Mouse (Mus musculus): ENCODE measurements around the gene Hexdc.

Hexdc gene

DNA sequence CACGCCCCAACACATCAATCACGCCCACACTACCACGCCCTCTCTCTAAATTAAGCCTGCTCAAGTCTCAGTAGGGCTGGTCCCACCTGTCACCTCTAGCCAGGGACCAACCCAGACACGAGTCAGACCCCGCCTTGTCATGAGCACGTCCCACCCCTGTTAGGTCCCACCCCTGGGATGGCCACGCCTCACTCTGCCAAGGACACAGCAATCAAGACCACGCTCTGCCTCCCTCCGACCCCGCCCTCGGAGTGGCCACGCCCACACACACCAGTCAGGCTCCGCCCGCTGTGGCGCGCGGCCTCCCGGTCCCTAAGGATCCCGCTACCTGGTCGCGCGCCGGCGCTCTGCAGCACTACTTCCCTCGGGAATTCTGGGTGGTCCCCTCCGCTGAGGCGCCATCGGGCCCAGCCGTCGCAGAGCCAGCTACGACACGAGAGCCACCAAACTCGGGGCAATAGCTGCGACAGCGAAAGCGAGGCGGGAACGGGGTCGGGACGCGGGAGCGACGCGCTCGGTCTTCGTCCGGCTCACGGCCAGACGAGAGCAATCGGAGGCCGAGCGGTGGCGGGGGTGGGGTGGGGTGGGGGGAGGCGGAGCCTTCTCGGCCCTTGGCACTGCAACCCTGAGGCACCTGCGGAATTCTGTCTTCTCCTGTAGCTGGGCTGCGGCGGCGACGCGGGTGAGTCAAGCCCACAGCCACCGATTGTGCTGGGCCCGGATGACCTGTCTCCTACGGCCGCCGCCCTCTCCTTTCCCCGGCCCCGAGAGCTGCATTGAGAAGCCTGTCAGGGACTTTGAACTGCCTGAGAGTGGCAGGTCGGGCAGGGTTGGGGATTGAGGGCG lies at the start of gene Hexdc, which contains the start of gene Ogfod3:
Gene Hexdc, plus strand, starts transcription at position 273 of the 846 bp plus-strand sequence.
Gene Ogfod3, minus strand, starts transcription at position 551 of the 846 bp plus-strand sequence.
- peak; percentile 86 to 95 for DNase-seq (ENCODE audit: low spot score in 2 of 2)

DNA sequence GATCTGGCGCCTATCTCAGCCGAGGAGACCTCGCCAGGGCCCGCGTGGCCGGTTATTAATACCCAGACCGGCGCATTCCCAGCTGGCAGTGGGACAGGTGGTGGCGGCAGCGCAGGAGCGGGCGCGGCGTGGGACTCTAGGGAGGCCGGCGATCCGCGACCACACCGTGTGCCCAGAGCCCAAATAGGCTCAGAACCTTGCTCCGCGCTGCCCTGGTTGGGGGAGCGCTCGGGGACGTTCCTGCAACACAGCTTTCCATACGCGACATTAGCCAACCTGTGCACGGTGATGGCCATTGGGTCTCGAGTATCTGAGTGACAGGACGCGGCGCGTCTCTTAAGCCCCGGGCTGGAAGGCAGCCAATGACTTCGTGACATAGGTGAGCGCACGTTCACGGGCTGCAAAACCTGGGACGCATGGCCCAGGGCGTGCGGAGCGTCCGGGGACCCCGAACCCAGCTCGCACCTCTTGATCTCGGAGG lies 47.8 kb upstream of the Hexdc start:
- no peak for DNase-seq (ENCODE audit: low spot score in 2 of 2)

DNA sequence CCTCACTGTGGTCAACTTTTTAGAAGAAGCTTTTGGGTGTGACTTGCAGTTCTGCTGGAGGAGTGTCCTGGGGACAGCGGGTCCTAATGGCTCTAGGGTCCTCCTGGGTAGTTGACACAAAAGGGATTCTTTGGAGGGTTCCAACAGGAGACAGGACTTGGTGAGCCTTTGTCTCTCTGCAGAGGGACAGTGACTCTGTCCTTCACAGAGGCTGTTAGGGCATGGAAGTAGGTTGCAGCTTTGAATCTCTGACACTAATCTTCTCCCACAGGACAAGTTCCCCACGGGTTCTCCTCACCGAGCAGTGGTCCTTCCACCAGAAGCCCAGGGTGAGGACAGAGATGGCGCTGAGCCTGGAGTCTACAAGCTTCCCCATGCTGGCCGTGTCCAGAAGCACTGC lies 44.3 kb upstream of the Hexdc start, which contains the start of gene Uts2r:
Gene Uts2r, plus strand, starts transcription at position 301 of the 400 bp plus-strand sequence.
- no peak for DNase-seq (ENCODE audit: low spot score in 2 of 2)

DNA sequence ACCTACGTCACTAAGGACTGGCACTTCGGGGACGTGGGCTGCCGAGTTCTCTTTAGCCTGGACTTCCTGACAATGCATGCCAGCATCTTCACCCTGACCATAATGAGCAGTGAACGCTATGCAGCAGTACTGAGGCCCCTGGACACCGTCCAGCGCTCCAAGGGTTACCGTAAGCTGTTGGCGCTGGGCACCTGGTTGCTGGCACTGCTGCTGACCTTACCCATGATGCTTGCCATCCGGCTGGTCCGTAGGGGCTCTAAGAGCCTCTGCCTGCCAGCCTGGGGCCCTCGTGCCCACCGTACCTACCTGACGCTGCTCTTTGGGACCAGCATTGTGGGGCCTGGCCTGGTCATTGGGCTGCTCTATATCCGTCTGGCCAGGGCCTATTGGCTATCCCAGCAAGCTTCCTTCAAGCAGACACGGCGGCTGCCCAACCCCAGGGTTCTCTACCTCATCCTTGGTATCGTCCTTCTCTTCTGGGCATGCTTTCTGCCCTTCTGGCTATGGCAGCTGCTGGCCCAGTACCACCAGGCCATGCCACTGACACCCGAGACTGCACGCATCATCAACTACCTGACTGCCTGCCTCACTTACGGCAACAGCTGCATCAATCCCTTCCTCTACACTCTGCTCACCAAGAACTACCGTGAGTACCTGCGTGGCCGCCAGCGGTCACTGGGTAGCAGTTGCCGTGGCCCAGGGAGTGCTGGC lies 43.4 kb upstream of the Hexdc start:
- DNase-seq (ENCODE audit: low spot score in 2 of 2) = no peak

DNA sequence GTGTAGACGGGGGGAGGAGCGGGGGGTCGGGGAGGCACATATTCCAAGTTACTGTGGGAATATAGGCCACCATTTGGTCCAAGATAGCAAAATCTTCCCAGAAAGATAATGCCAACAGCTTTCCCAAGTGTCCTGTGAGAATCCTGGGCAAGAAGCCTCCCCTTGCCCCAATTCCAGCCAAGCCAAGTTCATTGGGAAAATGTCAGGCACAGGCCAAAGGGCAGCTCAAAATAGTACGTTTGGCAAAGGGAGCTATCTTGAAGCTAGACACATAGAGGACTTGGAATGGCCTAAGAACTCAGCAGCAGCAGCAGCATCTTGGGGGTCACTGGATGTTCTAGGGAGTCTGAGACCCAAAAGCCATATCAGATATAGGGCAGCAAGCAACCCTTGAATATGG lies 40.5 kb upstream of the Hexdc start:
- DNase-seq (ENCODE audit: low spot score in 2 of 2) = no peak

DNA sequence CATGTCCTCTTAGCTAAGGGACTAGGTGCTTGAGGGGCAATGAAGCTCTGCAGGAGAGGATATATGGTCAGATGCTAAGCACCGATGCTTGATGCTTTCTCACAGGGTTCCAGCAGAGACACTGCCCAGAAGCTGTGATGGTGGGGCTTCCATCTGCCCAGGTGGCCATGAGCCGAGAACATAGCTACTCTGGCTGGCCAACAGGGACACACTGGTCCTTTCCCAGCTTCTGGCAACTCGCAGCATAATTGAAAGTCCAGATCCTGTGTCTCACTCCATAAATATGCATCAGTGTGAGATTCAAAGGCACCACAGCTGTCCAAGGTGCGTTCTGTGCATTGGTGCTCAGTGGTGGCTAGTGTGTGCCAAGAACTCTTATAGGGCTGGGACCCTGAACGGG lies 31.0 kb upstream of the Hexdc start:
- DNase-seq (ENCODE audit: low spot score in 2 of 2) = no peak

DNA sequence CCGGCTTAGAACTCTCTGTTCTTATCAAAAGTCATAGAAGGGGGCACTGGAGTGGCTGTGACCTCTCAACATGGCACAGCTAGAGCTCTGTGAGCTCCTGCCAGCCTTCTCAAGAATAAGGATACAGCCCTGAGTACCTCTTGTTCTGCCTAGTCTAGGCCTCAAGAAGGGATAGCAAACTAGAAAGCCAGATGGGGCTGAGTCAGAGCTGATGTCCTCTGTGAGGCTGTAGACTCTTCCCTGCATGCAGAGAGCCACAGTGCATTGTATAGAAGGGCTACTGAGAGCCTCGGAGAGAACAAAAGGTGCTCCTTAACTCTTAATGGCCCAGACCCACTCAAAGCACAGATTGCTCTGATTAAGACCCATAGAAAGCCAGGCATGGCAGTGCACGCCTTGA lies 30.0 kb upstream of the Hexdc start:
- no peak for DNase-seq (ENCODE audit: low spot score in 2 of 2)

DNA sequence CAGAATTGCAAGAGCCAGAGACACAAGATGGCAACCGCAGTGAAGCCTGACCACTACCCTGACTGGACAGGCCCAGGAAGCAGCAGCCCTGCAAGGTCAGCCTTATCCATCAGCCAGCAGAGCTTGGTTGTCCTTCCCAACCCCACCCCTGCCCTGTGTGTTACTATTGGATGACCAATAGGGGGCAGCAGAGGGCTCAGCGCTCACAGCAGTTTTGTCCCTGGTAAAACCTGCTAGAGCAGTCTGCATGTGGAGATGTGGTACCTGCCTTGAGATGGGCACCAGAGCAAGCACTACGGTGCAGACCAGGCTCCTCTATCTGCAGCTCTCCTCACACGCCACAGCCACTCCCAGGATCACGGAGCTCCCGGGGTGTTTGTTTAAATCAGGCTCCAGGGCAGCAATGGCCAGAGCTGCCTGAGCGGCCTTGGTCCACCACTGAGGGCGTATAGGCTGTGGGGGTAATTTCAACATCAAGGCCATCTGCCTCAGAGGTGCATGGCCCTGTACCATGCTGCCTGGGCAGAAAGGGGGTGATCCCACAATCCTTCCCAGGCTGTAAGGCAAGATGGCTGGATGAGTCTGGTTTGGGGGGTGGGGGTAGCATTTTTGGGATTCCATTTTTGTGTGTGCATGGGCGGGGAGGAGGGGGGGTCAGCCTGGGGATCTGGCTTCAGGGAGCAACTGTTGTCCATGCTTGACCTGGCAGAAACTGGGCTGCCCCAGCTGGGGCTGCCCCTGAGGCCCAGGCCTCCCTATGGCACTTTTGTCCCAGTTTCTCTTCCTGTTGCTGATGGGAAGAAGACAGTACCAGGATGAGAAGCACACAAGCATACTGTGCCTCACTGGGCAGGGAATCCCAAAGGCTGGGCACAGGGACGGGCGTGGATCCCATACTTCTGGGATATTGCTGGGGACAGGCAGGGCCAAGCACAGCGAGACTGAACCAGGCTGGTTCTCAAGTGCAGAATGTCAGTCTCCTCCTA lies 27.7 kb upstream of the Hexdc start:
- DNase-seq (ENCODE audit: low spot score in 2 of 2) = peak; percentile 16 to 47

DNA sequence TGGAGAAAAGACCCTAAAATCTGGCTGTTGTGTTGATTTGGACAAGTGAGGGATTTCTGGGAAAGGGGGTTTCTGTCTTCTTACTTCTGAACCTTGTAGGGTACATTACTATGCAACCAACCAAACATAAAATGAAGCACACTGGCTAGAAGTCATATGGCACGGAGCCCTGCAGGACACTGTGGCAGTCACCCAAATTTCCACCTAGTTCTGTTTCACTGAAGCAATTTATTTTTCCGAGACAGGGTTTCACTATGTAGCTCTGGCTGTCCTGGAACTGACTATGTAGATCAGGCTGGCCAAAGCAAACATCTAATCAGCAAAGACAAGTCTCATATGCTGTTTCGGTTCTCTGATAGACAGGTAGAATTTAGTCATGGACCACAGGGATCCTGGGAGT lies 14.6 kb upstream of the Hexdc start:
- DNase-seq (ENCODE audit: low spot score in 2 of 2) = no peak

DNA sequence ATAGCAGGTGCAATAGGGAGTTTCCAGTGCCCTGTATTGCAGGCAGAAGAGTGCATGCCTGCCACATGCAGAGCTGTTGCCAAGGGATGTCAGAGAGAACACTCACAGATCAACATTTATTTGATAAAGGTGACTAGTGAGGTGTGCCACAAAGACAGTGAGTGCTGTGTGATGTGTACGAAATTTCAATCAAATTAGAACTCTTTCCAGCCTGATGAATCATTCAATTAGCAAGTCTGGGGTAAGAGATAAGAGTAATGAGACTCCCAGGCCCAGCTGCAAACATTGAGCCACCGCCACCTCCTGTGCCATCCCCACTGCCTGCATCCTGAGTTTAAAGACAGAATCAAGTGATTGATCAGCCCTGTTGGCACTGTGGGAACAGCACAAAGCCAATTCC lies 11.5 kb upstream of the Hexdc start:
- no peak for DNase-seq (ENCODE audit: low spot score in 2 of 2)

DNA sequence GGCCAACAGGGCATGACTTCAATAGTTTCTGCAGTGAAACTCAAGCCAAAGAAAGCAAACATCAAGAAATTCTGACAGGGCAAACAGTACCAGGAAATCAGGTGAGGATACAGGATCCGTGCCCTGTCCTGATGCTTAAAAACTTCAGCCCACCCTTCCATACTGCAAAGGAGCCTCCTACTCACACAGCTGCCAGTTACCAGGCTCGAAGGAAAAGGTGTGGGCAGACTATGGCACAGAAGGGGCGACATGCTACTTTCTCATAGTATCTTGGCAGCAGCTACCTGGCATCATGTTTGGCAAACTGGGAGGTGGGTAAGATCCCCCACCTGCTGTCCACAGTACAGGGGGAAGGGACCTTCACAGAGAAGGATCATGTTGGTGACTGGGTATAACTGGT lies 10.8 kb upstream of the Hexdc start:
- no peak for DNase-seq (ENCODE audit: low spot score in 2 of 2)

DNA sequence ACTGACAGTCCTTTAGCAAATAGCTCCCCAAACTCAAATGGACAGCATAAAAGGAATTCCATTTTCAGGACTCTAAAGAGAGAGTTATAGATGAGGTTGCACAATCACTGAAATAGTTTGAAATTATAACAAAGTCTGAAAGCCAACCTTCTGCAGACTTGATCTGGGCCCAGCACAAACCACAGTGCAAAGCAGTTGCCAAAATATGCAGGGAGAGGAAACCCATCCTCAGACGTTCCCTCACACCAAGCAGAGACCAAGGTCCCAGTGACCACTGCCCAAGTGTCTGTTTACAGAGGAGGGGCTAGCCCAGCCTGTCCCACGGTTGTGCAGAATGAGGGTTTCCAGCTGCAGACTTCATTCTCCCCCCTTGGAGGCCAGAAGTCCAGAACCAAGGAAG lies 5.6 kb upstream of the Hexdc start:
- no peak for DNase-seq (ENCODE audit: low spot score in 2 of 2)

DNA sequence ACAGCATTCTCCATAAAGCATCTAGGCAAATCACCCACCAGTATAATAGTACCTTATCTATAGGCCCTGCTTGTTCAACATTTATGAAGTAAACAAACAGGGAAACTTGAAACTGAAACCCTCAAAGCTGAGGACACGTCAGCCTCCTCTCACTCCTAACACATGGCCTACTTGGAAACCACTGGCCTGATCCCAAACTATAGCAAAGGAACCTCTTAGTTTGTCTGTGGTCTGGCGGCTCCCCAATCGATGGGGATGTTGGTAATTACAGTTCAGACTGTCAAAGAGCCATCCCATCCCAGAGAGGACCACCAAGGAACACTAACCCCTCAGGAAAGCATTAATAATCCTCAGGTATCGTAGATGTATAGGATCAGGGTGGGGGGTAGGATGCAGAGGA lies 4.4 kb upstream of the Hexdc start:
- no peak for DNase-seq (ENCODE audit: low spot score in 2 of 2)

DNA sequence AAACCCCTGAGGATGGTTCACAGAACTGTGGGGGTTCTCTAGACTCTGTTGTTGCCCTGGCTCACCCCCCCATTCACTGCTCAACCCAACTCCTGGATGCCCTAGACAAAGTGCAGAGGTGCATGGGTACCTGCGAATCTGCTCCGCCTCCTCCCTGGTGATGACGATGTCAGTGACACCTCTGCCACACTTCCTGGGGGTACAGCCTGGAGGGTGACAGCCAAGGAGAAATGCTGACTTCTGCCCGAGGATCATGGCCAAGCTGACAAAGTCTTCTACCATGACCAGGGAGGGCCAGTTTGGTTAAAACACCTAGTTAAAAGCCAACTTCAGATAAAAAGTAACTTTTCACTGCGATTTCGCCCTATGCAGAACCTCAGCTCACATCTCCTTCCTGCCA lies 3.5 kb upstream of the Hexdc start:
- DNase-seq (ENCODE audit: low spot score in 2 of 2) = no peak

DNA sequence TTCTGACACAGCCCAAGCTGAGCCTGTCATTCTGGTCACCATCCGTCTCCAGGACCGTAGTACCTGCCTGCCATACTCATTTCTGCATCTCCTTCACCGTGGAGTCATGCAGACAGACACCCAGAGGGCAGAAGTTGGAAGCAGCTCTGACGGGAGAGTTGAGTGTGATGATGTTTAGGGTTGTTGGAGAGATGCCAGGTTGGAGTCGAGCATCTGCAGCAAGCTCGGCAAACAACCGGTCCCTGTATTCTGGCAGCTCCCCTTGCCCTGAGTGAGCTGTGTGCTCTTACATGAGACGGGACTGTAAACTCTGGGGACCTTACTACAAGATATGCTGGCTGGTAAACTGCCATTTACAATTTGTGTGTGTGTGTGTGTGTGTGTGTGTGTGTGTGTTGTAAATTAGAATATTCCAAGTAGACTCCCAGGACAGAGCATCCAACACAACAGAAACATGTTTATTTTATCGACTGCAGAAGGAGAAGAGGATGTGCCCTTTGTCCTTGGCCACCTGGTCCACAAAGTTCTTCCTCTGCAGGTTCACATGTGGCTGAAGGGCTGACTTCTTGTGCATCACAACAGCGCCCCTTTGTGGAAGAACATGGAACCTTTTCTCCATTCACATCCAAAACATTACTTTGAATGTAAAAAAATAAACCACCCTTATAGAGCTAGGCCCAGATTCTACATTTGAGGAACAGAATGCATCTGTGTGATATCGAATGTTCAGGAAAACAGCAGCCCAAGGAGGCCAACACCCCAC lies 2.6 kb upstream of the Hexdc start:
- peak in 1 of 2 experiments; percentile 30 for DNase-seq (ENCODE audit: low spot score in 2 of 2)

DNA sequence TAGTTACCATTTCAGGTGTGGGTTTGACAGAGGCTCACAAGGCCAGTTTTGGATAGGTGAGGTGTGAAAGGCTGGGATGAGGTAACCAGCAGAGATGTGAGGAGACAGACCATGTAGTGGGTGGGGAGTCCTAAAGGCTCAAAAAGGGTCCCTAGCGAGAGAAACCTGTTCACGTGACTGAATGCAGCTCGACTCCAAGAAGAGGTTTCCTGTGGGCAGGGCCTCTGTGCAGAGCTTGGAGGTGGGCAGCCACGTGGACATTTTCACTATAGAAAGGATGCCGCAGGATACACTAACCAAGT lies 423 bp upstream of the Hexdc start:
- DNase-seq (ENCODE audit: low spot score in 2 of 2) = no peak

DNA sequence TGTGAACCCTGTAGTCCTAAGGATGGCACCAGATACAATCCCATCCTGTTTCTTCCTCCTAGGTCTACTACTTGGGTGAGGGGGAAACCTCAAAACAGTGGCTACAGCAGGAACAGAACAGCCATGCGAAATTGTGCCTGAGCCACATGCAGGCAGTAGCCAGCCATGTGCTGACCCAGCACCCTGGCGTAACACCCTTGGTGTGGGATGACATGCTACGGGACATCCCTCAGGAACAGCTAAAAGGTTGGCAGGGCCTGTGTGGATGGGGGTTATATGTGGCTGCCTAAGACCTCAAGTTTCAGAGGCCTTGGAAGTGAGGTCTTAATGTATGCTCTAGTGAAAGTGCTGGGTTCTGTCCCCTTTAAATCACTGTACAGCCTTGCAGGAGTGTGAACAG lies 12.6 kb downstream of the Hexdc start:
- DNase-seq (ENCODE audit: low spot score in 2 of 2) = no peak

DNA sequence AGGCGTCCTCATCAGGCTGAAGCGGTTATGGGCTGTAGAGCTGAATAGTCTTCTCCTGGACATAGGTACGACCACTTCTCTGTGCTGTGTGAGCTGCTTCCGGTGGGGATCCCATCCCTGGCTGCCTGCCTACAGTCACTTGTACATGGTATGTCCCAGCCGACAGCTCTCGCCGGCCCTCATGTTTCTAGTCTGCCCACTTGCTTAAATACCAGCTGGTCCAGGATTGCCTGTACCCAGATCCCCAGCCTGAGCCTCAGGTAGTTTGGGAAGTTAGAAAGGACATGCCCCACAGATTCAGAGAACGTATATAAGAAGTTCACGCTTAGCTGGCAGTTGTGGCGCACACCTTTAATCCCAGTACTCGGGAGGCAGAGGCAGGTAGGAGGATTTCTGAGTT lies 15.5 kb downstream of the Hexdc start:
- DNase-seq (ENCODE audit: low spot score in 2 of 2) = no peak

DNA sequence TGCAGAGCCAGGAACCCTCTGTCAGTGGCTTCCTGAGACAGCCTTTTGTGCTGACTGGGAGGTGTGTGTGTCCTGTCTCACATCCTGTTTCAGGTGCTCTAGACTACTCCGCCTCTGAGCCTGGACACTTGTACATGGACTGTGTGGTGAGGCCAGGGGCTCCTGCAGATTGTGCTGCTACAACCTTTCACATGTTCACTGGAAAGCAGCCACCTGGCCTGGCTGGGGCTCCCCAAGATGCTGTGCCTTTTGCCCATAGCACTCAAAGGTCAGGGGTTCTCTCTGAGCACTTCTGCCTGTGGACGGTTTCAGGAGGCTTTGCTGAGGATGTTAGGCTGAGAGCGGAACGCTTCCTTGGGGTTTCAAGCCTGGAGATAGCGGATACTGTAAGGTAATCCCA lies 16.5 kb downstream of the Hexdc start:
- DNase-seq (ENCODE audit: low spot score in 2 of 2) = no peak

DNA sequence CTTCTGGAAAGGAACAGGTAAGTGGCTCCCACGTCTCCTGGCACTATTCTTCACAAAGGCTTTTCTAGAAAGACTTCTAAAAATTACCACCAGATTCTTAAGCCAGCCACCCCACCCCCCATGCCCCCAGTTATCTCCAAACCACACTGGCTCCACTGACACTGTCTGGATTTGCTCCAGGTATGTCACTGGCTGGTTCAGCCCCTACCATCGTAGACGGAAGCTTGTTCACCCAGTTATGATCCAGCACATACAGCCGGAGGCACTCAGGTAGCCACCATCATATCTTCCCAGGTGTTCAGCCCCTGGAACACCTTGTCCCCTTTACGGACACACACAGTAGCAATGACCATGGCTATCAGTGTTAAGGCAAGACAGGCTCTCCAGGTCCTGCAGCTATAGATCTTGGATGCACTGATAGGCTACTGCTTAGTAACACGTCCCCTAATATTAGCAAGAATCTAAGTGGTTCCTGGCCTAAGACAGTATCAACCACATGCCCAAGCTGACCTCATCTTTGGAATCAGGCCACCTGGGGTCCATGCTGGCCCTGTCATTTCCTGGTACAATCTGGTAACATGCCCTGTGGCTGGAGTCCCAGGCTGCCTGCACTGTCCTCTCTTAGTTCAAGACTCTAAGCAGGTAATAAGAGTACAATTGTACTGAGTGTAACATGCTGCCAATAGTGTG lies 17.2 kb downstream of the Hexdc start:
- DNase-seq (ENCODE audit: low spot score in 2 of 2) = no peak
